Mouse (Mus musculus): ENCODE data around the gene Olfr558.
A peak's percentile ranks its signal among the peaks of the same experiment; 100 is the strongest.

Olfr558 gene

DNA sequence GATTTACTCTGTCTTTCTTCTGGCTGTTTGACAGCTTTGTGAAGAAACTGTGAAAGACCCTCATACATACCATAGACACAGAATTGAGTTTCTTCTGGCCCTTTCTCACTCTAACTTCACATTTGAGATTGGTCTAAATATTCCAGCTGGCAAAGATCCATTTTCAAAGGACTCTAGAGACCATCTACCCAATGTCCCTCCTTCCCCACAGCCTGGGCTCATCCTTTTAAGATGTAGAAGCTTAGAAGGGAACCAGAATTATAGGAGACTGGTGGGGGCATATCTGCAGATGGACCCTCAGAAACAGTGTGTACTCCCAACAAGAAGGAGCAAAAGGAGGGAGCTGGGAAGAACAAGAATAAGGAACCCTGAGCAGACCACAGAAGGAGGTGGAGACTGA lies at the start of gene Olfr558:
Gene Olfr558 (plus strand): TSS at position 301 of the 400 bp plus-strand sequence.
- no peak for DNase-seq (ENCODE audit: low spot score in 2 of 2)

DNA sequence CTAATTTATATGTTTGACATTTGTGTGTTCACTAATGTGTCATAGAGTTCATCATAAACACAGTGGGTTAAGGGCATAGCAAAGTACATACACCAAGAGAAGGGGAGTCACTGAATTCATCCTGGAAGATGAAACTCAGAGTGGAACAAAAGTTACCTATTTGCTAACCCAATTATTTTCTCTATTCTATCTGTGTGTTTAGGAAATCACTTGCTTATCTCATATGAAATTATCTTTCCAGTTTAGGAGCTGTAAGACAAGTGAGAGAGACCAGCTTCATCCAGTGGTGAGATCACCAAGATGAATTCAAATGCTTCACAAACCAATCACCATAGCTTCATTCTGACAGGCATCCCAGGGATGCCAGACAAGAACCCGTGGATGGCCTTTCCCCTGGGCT lies 43.5 kb upstream of the Olfr558 start, which contains the start of gene Olfr555:
Gene Olfr555 (plus strand): TSS at position 301 of the 400 bp plus-strand sequence.
- DNase-seq (ENCODE audit: low spot score in 2 of 2), result no peak

DNA sequence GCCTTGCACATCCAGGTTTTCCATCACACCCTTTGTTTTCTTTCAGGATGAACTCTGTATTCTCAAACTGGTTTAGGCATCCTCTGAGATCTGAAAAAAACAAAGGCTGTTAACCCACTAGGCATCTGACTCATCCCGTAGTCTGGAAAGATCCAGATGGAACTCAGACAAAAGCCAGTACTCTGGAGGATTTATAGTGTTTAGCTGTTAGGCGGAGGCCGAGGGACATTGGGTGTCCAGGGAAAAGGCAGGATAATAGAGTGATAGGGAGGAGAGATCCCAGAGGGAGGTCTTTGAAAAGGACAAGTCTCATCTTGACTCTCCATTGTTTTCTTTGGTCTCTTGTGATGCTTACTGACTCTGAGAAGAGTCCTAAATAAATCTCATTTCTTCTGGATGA lies 37.4 kb upstream of the Olfr558 start, which contains the start of gene Olfr556:
Gene Olfr556 (plus strand): TSS at position 301 of the 400 bp plus-strand sequence.
- no peak for DNase-seq (ENCODE audit: low spot score in 2 of 2)

DNA sequence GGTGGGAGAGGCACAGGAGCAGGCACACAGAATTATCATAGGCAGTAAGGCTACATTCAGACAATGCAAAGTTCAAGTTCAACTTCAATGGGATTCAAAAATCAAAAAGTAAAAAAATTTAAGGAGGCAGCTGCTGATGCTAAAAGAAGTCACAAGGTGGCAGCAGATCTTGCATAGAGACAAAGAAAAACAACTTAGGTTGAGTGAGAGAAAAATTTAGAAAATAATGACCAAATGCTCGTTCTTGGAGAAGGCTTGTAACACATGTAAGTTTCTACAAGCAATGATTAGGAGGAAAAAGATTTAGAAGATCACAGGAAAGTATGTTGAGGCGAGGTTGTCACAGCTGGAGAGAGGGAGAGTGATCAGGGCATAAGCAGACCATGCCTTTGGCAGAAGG lies 36.6 kb upstream of the Olfr558 start:
- DNase-seq (ENCODE audit: low spot score in 2 of 2), result no peak

DNA sequence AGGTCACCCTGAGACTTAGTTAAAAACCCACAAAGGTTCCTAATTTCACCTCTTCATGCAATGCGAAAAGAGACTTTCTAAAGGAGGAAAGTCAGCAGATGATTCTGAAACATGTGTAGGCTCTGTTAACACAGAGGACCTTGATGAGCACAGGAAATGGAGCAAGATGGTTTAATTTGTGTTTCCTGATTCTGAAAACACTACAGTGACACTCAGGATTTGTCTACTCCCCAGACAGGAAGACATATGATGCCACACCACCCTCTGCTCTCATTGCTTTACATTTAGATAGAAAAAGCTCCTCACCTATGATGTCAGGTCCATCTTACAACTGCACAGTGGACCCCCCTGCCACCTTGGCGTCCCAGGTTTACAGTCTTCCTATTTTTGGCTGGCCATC lies 25.8 kb upstream of the Olfr558 start:
- no peak for DNase-seq (ENCODE audit: low spot score in 2 of 2)

DNA sequence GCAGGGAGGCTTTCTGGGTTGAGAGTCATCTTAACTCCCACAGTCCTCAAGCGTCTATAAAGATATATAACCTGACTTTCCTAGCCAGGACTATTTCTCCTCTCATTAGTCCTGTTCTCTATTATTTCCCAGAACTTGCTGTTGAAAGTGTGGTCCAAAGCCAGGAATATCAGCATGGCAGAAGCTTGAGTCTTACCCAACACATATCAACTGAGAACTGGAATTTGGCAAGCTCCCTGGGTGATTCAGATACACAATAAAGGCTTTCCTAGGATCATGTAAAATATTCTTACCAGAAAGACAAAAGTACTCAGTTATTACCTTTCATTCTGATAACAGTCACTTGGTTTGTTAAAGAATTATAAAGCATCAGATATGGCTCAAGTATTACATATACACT lies 20.1 kb upstream of the Olfr558 start:
- DNase-seq (ENCODE audit: low spot score in 2 of 2), result no peak

DNA sequence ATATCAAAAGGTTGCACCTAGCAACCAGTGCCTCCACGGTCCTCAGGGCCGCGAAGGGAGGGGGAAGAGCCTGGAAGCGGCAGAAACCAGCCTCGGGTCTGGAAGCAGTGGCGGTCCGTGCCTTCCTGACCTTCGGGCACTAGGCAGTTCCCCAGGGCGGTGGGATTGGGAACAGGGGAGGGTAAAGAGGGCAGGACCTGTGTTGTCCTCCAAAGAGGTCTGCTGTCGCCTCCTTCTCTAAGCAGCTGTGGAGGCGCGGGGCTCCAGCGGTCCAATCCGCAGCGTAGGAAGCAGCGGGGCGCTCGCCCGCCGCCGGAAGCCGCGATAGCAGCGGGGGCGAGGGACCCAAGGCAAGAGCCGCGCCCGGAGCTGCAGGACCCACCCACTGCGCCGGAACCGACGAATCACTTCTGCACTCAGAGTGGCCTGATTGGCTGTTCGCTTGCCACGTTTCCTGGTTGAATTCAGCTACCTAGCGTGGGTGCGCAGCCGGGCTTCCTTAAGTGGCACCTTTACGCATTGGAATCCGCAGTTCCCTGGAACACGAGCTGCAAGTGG lies 15.0 kb upstream of the Olfr558 start, which contains the start of gene Trim68:
Gene Trim68 (minus strand): TSS at position 384 of the 558 bp plus-strand sequence.
- peak; percentile 80 to 86 for DNase-seq (ENCODE audit: low spot score in 2 of 2)

DNA sequence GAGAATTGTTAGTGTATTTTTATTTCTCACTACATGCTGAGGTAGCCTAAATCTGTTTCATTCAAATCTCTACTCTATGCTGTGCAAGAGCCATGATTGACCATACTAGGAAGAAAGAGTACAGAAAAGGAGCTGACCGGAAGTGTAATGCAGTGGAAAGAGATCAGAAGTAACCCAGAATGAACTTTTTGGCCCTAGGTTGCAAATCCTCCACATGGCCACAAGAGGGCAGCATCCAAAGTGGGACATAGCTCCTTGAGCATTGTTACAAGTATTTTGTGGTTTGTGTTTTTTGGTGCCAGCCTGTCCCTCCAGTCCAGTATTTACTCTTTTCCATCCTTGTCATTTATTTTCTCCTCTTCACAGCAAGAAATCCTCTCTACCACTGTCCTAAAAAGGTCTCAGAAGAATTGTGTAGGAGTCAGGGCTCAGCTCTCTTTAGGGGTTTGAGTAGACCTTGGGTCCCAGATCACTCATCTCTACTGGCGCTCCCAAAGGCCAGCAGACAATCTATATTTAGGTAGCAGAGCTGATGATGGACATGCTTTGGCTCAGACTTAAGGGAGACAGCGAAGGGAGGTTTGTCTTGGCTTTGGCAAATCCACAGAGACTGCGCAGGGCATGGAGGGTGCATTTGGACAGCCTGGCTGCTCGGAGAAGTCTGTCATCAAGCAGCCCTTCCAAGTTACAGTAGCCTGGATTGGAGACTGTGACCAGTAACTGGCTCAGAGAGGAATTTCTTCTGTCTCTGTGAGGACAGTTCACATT lies 6.5 kb upstream of the Olfr558 start, which contains the start of gene Olfr557:
Gene Olfr557 (plus strand): TSS at position 553 of the 768 bp plus-strand sequence.
- DNase-seq (ENCODE audit: low spot score in 2 of 2), result no peak

DNA sequence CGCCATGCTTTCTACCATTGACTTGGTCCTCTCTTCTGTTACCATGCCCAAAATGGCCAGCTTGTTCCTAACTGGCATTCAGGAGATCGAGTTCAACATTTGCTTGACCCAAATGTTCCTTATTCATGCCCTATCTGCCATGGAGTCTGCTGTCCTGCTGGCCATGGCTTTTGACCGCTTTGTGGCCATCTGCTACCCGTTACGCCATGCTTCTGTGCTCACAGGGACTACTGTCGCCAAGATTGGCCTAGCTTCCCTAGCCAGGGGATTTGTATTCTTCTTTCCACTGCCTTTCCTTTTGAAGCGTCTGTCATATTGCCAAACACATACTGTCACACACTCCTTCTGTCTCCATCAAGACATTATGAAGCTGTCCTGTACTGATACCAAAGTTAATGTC lies 3.6 kb upstream of the Olfr558 start:
- no peak for DNase-seq (ENCODE audit: low spot score in 2 of 2)

DNA sequence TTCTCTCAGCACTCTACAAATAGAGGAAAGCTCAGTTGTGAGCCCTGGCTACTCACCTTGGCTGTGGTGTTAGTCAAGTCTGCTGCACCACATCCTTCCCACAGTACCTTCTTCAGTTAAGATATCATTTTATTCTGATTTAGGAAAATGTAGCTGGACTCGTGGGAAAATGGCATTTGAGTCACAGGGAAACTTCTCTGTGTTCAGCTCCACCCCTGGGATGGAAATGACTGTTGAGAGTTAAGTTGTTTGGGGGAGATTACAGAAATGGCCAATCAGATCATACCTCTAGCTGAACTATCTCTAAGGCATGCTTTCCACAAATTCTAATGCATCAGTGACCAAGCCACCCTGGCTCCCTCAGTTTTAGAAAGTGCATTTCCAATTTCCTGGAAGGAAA lies 17.0 kb downstream of the Olfr558 start, which contains the start of gene Olfr33:
Gene Olfr33 (minus strand): TSS at position 101 of the 400 bp plus-strand sequence.
- no peak for DNase-seq (ENCODE audit: low spot score in 2 of 2)

DNA sequence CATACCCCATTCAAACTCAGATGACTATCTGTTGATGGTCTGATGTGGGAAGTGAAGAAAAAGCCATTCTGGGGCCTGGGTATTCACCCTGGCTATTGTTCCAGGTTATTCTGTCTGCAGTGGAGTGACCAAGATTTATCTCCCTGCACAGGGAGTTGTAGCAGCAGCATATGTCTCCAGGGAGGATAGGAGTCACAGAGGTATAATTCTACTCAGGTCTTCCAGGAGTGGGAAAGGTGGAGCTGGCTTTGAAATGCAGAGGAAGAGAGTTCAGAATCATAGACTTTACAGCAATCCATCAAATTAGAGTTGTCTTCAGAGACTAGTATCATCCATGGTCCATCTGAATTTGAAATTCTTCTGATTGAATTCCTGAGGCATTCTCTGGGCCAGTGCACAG lies 25.4 kb downstream of the Olfr558 start, which contains the start of gene Olfr559:
Gene Olfr559 (minus strand): TSS at position 101 of the 400 bp plus-strand sequence.
- DNase-seq (ENCODE audit: low spot score in 2 of 2), result no peak

DNA sequence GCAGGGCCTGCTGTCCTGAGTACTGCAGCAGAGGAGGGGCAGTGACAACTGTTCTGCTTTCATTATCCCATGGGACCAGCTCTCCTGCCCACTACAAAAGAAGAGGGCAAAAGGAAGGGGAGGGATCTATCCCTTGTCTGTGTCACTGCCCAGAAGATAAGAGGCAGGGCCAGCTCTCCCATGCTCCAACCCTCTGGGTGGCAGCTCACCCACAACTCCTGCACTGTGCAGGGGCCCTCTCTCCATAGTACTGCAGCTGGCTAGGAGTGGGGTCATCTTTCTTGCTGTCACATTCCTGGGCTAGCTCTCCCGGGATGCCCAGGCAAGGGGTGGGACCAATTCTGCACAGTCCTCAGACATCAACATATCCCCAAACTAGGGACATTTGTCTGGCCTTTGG lies 31.8 kb downstream of the Olfr558 start:
- DNase-seq (ENCODE audit: low spot score in 2 of 2), result no peak

DNA sequence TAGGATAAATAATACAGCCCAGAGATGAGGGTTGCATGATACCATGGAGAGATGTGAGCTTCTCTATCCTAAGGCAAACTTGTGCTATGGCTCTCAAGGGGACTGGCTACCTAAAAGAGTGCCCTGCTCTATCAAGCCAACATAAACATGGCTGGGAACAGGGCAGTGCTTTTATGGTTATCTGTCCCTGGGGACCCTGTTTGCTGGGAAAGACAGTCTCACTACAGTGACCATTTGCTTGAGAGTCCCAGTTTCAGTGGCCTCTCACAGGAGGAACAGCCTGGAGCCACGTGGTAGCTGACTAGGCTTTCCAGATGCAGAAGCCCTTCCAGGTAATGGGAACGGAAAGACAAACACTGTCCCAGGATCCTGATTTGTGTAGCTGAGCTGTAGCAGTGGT lies 35.7 kb downstream of the Olfr558 start:
- DNase-seq (ENCODE audit: low spot score in 2 of 2), result no peak

DNA sequence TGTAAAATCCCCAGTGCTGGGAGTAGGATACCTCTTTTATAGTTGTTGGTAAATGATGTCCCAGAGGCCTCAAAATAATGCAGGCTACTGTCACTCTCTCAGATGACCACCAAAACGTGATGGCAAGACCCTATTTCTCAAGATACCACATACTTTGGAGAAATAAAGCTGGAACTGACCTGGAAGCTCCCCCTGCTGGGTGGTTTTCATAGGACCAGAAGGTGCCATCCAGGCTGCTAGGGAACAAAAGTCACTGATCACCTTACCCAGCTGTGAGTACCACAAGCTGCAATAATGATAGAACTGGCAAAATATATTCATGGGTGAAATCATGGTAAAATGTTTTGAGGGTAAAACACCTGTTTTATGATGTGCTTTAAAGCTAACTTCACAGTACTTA lies 50.1 kb downstream of the Olfr558 start:
- DNase-seq (ENCODE audit: low spot score in 2 of 2), result no peak

DNA sequence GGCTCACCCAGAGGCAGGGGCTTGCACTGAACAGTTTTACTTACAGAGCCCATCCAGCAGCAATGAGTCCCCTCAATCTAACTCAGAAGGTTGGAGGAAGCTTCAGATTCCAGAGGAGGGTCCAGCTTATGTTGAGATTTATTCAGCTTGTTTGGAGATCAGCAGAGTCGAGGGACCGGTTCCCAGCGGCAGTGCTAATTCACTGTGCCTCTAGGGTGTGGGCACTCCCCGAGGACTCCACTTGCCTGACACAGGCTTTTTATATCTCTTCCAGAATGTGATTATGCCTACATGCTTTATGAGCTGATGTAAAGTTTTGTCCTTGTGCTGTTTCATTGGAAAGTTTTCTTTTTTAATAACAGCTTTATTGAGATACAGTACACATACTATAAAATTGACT lies 57.3 kb downstream of the Olfr558 start, which contains the start of the genes Olfr560 and Olfr78:
Gene Olfr560 (minus strand): TSS at position 101 of the 400 bp plus-strand sequence.
Gene Olfr78 (minus strand): TSS at position 206 of the 400 bp plus-strand sequence.
- DNase-seq (ENCODE audit: low spot score in 2 of 2), result no peak
